Mouse (Mus musculus): Measurements from ENCODE around the gene Ehbp1. TPM values are rescaled to one million over a fixed set of nuclear protein-coding genes. Genes with fewer than 3 reads are reported as not detected.

Gene Ehbp1
- polyA plus RNA-seq, 2 experiments from 2014 or later, result 1.3 to 3.0 TPM

Other genes with a start within 250 kb of the Ehbp1 start
- 1 to 10 TPM; 1.8 TPM for gene Tmem17, start 169.8 kb upstream of the Ehbp1 start, polyA plus RNA-seq (2017; shearing (Covaris generic))

Data from CD4-positive, CD25-positive, alpha-beta regulatory T cell, adult 4 months (primary cell).